Mouse (Mus musculus): Measurements from ENCODE around the gene Gucy2e.

Gene Gucy2e

GRCm38 (mm10) chr11:69236061-69236925, 543 bp downstream of the Gucy2e start:
- no peak for DNase-seq (ENCODE audit: extremely low read depth, low read depth)

- DNase-seq (ENCODE audit: extremely low read depth, low read depth), result no peak
Measured at GRCm38 (mm10) chr11:69235285-69236060, 1.4 kb downstream of the Gucy2e start.

- DNase-seq (ENCODE audit: extremely low read depth, low read depth), result no peak
Measured at GRCm38 (mm10) chr11:69233141-69233540, 3.7 kb downstream of the Gucy2e start.

DNA sequence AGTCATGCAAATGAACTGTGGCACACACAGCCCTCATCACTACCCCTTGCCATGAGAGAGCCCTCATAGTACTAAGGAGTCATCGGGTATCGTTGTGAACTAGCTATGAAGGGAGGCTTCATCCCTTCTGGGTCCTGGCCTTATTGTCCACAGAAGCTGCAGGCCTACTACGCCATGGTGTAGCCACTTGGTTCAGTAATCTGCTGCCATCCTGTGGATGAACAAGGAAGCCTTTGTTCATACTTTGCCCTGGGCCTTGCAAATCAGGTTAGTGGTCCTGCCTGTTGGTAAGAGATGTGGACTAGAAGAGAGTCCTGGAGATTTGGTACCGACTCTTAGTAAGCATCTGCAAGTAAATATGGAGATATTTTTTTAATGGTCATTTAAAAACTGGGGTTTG, 6.4 kb downstream of the Gucy2e start:
- no peak for DNase-seq (ENCODE audit: extremely low read depth, low read depth)

DNA sequence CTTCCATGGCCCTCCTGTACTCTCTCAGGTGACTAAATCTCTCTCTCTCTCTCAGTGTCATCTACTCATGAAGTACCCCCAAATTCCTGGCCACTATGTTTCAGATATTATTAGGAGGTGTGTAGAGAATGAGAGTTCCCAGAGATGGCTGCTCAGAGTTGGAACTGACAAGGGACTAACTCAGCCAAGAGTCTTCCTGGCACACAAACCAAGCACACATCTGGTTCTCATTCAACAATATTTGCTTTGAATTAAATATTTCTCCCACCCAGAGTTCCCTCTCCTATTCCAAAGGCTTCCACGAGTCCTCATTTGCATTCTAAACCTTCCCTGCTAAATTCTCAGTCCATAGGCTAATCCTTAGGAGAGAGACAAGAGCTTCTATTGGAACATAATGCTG, 11.1 kb downstream of the Gucy2e start:
- DNase-seq (ENCODE audit: extremely low read depth, low read depth), result no peak

DNA sequence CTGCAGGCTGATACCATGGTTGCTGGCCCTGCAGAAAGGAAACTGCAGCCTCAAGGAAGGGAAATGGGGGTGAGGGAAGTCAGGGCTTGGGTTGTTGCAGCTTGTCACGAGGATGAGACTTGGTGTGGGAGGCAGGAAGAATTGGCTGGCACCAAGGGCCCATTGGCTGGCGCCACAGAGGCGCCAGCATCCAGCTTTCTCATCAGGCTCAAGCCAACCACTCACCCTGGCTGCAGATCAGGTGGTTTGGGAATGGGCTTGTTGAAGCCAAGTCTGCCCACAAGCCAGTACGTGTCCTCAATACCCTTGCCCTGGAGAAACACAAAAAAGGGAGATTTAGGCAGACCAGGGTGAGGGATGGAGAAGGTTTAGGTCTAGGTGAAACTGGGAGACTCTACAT, 13.7 kb downstream of the Gucy2e start:
- DNase-seq (ENCODE audit: extremely low read depth, low read depth), result no peak

DNA sequence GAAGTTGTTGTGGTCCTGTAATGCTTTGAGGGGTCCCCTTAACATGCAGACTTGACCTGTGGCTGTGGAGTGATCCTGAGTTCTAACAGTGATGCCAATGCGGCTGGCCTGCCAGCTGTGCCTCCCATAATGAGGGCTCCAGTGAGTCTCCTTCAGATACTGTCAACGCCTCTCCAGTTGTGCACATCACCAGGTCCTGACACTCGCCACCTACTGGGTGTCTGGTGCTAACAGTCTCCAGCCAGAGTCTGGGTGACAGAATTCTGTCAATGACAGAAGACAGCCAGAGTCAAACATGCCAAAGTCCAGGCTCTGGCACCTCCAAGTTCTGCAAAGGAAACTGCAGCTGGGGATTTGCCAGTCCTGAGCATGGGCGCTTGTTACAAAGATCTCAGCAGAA, 15.8 kb downstream of the Gucy2e start:
- no peak for DNase-seq (ENCODE audit: extremely low read depth, low read depth)

DNA sequence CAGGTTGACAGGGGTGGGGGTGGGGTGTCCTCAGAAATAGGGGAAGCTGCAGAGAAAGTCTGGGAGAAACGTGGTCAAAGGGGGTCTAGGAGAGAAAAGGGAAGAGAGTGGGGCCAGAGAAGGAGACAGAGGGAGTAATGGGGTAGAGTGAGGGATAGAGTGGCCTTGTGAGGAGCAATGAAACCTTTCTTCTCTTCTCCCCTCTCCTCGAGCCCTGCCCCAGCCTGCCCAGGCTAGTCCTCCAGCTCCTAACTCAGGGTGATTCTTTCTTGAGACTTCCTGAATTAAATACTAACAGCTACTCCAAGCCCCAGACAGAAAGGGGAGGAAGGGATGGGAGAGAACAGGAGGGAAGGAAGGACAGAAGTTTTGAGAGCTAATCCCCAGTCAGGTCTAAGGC, 18.2 kb downstream of the Gucy2e start:
- no peak for DNase-seq (ENCODE audit: extremely low read depth, low read depth)

DNA sequence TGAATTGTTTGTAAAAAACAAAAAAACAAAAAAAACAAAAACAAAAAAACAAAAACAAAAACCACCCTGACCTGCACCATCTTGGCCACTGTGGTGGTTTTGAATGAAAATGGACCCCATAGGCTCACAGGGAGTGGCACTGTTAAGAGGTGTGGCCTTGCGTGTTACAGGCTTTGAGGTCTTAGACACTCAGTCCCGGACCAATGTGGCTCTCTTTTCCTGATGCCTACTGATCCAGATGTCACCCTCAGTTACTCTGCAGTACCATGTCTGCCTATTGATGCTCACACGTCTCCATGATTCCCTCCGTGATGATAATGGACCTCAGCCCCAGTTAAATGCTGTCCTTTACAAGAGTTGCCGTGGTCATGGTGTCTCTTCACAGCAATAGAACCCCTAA, 19.4 kb downstream of the Gucy2e start:
- DNase-seq (ENCODE audit: extremely low read depth, low read depth), result no peak

DNA sequence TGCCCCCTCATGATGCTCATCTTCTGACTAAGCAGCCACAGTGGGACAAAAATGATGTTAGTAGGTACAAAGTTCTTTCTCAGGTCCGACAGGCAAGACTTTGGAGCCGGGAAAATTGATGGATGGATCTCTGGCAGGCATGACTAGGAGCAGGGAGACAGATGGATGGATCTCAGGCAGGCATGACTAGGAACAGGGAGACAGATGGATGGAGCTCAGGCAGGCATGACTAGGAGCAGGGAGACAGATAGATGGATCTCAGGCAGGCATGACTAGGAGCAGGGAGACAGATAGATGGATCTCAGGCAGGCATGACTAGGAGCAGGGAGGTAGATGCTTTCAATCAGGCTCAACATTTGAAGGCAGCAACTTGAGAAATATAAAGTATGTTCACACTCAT, 25.4 kb downstream of the Gucy2e start:
- DNase-seq (ENCODE audit: extremely low read depth, low read depth), result no peak

DNA sequence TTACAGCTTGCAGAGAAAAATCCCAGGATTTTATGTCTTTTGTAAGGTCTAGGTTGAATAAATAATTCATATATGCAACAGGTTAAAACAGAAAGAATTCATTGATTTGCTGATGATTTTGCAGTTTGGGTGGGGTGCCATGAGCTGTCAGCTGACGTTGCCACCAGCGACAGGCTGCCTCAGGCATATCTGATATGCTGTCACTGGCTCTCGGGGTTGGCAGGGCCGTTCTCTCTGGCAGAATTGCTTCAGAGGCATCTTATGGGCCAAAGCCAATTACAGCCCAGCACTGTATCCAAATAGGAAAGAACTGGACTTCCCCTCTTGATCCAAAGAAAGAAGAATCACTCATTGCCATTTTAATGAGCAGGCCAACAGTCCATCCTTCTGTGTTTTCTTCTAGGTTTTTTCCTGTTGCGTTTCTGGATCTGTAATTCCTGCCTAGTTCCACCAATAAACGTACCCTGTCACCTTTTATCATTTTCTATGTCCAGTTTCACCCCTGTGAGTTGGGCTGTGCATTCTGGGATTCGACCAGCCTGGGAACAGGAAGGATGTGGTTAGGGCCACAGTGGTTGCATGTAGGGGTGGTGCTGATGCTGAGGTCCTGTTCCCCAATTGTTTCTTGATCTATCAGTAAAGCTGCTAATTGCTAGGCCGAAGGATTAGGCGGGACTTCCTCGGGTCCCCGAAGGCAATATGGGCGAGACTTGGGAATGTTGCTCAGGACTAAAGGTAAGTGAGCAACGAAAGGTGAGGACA, 34.2 kb downstream of the Gucy2e start:
- DNase-seq (ENCODE audit: extremely low read depth, low read depth), result no peak

- DNase-seq (ENCODE audit: extremely low read depth, low read depth), result no peak
Measured at GRCm38 (mm10) chr11:69200231-69200630, 36.6 kb downstream of the Gucy2e start.

DNA sequence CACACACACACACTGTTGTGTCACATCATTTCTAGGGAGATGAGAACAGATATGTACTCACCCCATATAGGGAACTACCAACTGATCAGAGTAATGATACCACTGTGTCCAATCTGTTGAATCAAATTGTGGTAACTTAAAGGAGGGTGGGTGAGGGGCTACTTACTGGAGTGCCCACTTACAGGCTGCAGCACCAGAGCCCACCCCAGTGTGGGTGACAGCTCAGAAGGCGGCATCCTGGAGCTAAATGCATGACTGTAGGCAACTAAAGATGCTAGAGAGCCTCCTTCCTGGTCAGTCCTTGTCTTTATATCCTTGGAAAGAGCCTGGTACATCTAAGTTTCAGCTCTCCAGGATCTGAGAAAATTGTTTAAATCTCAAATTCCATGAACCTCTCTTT, 37.6 kb downstream of the Gucy2e start:
- no peak for DNase-seq (ENCODE audit: extremely low read depth, low read depth)

DNA sequence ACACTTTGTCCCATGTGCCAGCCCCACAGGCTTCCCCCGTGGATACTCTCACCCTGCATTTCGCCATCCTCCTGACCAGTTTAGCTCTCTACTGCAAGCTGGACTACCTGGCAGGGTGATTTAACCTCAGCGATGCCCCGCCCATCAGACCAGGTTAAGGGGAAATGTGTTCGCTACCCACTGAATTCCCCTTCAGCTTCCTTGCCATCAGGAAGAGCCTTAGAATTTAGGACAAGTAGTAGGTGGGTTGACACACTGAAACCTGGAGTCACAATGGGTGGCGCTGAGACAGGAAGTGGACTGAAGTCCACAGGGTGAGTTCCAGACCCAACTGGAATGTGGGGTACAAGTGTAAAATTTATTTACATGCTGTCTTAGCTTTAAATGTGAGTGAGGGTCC, 39.1 kb downstream of the Gucy2e start, which contains the start of gene Alox8:
Gene Alox8, minus strand, starts transcription at position 101 of the 400 bp plus-strand sequence.
- no peak for DNase-seq (ENCODE audit: extremely low read depth, low read depth)

- DNase-seq (ENCODE audit: extremely low read depth, low read depth), result no peak
Measured at GRCm38 (mm10) chr11:69197194-69197593, 39.6 kb downstream of the Gucy2e start.

GRCm38 (mm10) chr11:69196766-69197165, 40.1 kb downstream of the Gucy2e start:
- no peak for DNase-seq (ENCODE audit: extremely low read depth, low read depth)

DNA sequence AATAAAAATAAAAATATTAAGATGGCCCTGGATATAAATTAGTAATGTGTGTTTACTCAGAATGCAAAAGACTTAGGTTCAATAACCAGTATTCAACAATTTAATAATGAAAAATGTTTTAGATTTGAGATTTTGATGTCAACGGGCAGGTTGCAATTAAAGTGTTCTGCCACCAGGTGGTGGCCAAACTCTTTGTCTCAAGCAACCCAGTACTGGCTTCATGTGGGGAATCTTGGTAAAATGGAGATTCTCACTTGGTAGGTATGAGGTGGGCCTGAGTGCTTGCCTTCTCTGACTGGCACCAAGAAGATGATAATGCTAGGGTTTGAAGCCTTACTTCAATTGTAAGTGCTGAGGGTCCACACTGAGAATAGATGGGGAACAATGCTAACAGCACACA, 44.0 kb downstream of the Gucy2e start:
- DNase-seq (ENCODE audit: extremely low read depth, low read depth), result no peak

- DNase-seq (ENCODE audit: extremely low read depth, low read depth), result no peak
Measured at GRCm38 (mm10) chr11:69185936-69186335, 50.9 kb downstream of the Gucy2e start.

DNA sequence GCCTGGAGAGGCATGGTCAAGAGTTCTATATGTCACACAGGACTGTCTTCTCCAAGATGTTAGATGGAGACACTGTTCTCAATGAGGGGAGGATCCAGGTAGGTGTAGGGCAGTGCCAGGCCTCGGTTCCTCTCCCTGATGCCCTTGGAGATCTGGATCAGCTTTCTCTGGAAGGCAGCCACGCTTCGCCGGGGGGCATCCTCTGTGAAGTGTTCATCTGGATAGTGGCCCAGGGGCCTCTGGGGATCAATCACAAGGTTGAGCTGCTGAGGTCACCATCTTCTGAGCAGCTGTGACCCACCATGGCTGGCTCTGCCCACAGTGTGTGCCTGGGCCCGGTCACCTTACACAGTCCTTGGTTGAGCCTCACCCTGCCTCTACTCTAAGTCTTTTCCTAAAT, 51.8 kb downstream of the Gucy2e start:
- no peak for DNase-seq (ENCODE audit: extremely low read depth, low read depth)

GRCm38 (mm10) chr11:69180120-69180519, 56.7 kb downstream of the Gucy2e start:
- no peak for DNase-seq (ENCODE audit: extremely low read depth, low read depth)

DNA sequence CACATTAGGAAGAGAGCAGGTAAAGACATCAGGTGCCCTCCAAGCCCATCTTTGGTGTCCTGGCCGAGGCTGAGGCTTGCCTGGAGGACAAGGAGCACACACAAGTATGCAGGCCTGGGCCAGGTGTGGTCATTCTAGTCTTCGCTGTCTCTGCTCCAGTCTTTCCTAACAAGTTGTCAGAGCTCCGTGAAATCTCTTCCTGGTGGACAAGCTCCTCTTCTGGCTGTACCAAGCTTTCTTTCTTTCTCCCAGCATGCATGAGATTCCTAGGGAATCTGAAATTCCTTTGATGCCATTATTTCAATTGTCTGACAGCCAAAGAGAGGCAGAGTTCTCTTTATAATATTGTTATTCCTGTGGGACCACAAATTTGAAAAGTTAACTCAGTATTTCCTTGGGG, 57.3 kb downstream of the Gucy2e start:
- no peak for DNase-seq (ENCODE audit: extremely low read depth, low read depth)

GRCm38 (mm10) chr11:69178525-69178924, 58.3 kb downstream of the Gucy2e start:
- DNase-seq (ENCODE audit: extremely low read depth, low read depth), result no peak

Measured in MEL-GATA-1-ER (cell line).